Mouse (Mus musculus) cerebellum, adult 2 months (tissue): ENCODE measurements around the gene Ube2e2. TPM values are rescaled to one million over a fixed set of nuclear protein-coding genes. Genes with fewer than 3 reads are reported as not detected.
"Not testable (repeated sequence)": the region's sequence is repeated elsewhere in the genome, so short reads cannot be mapped to it uniquely, and the experiment has no call there.

Experiments used
- DNase-seq, 2 experiments: peaks; one replicate each; pipeline ENCODE4 v3.0.0; 2021
- H3K27ac ChIP-seq: fragments of 200-500 bp; 2 replicates; pipeline ENCODE4 v1.5.1; 2012; ENCODE audit warnings: low read length, control low read depth, inconsistent platforms; ENCODE audit not compliant: insufficient read depth
- H3K27me3 ChIP-seq: fragments of 200-500 bp; 2 replicates; pipeline ENCODE4 v1.6.1; 2012; ENCODE audit warnings: inconsistent platforms, mild to moderate bottlenecking, low read length, moderate library complexity; ENCODE audit not compliant: control insufficient read depth, insufficient read depth
- H3K4me1 ChIP-seq: fragments of 200-500 bp; 2 replicates; pipeline ENCODE4 v1.6.1; 2011; ENCODE audit warnings: low read length; ENCODE audit not compliant: control insufficient read depth, insufficient read depth
- H3K4me3 ChIP-seq: fragments of 200-500 bp; replicated peaks from 2 replicates; pipeline ENCODE3; 2011; ENCODE audit warnings: mild to moderate bottlenecking, low read depth, low read length, control low read depth; ENCODE audit not compliant: insufficient read depth
- CTCF ChIP-seq: fragments of 200-500 bp; IDR thresholded peaks from 2 replicates; pipeline ENCODE4 v1.5.1; 2011; ENCODE audit warnings: low read depth, mild to moderate bottlenecking, control low read depth, low read length, moderate library complexity, borderline replicate concordance; ENCODE audit not compliant: insufficient read depth
- POLR2A ChIP-seq: fragments of 200-500 bp; IDR thresholded peaks from 2 replicates; pipeline ENCODE4 v1.6.1; 2011; ENCODE audit warnings: low read length, control low read depth, borderline replicate concordance; ENCODE audit not compliant: insufficient read depth
- WGBS: fragments of 180-500 bp; shearing (Covaris S2); methylation state at CpG from one replicate; pipeline ENCODE4 v1.1.7; 2018; 5-methylcytosine and 5-hydroxymethylcytosine counted together
- polyA plus RNA-seq: library from polyadenylated mRNA; depleted of rRNA; stranded (reverse); fragments of >200 nt; gene quantifications from 2 replicates; pipeline ENCODE4 v1.2.3, GENCODE M21; 2012

The Ube2e2 gene
- polyA plus RNA-seq, 1 experiment, result 141 TPM

- no peak overlapping the region for H3K27ac ChIP-seq
- no peak for TF ChIP-seq POLR2A
- TF ChIP-seq CTCF, result no peak
- DNase-seq, result no peak
- H3K4me1 ChIP-seq, result peaks cover 6% of the 10 kb centered on the region; the same call in 1 of the 2 replicates
- H3K27me3 ChIP-seq, result no peaks in the 10 kb centered on the region
- 63% methylated on average over 2 of the region's 2 CpGs for WGBS
- no peak overlapping the region for H3K4me3 ChIP-seq
Observed at GRCm38 (mm10) chr14:18669301-18669935, 224.6 kb downstream of the Ube2e2 start.

GRCm38 (mm10) chr14:18668309-18668708 lies 225.8 kb downstream of the Ube2e2 start:
- not testable (repeated sequence) for H3K27me3 ChIP-seq, H3K4me1 ChIP-seq, H3K4me3 ChIP-seq, H3K27ac ChIP-seq
- DNase-seq, result peak in 1 of 2 experiments; percentile 31
- 79% methylated on average over 4 of the region's 4 CpGs for WGBS

- no peak overlapping the region for H3K4me3 ChIP-seq
- H3K27me3 ChIP-seq, result no peaks in the 10 kb centered on the region
- 96% methylated on average over 2 of the region's 2 CpGs for WGBS
- no peak overlapping the region for H3K27ac ChIP-seq
- peaks cover 6% of the 10 kb centered on the region; the same call in 1 of the 2 replicates for H3K4me1 ChIP-seq
- DNase-seq, result no peak
- TF ChIP-seq POLR2A, result no peak
- no peak for TF ChIP-seq CTCF
Observed at GRCm38 (mm10) chr14:18667755-18668154, 226.3 kb downstream of the Ube2e2 start.

GRCm38 (mm10) chr14:18666251-18666650 lies 227.8 kb downstream of the Ube2e2 start:
- 89% methylated on average over 1 of the region's 1 CpGs for WGBS
- no peak overlapping the region for H3K27ac ChIP-seq
- no peak overlapping the region for H3K4me3 ChIP-seq
- H3K27me3 ChIP-seq, result no peaks in the 10 kb centered on the region
- DNase-seq, result no peak
- no peak for TF ChIP-seq POLR2A
- no peak for TF ChIP-seq CTCF
- H3K4me1 ChIP-seq, result peaks cover 6% of the 10 kb centered on the region; the same call in 1 of the 2 replicates

GRCm38 (mm10) chr14:18665267-18666024 lies 228.6 kb downstream of the Ube2e2 start:
- no peaks in the 10 kb centered on the region for H3K27me3 ChIP-seq
- WGBS, result 71% methylated on average over 1 of the region's 1 CpGs
- TF ChIP-seq CTCF (no peak), POLR2A (no peak)

DNA sequence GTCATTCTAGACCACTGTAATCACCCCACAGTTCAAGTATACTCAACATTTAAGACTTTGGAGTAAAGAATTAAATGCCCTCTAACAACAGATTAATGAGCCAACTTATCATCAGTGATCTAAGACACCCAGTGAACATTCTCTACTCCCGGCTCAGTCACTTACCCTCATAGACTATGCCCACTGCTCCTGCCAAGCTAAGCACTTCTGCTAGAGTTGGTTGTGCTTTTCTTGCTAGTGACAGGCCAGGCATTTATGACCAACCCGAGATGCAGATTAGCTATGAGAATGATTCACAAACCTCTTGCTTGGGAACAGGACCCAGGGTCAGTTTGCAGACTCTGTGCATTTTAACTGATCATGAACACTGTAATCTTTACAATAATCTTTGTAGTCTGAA lies 230.4 kb downstream of the Ube2e2 start:
- 84% methylated on average over 2 of the region's 2 CpGs for WGBS
- no peak for DNase-seq
- Histone ChIP-seq H3K27me3 (no peaks in the 10 kb centered on the region), H3K4me1 (no peaks in the 10 kb centered on the region; the same call in 1 of the 2 replicates), H3K27ac (no peak overlapping the region), H3K4me3 (no peak overlapping the region)
- TF ChIP-seq POLR2A, result no peak
- no peak for TF ChIP-seq CTCF

More at GRCm38 (mm10) chr14:18665267-18666024, 228.6 kb downstream of the Ube2e2 start:
- peaks cover 6% of the 10 kb centered on the region; the same call in 1 of the 2 replicates for H3K4me1 ChIP-seq
- no peak overlapping the region for H3K4me3 ChIP-seq
- DNase-seq, result no peak
- H3K27ac ChIP-seq, result no peak overlapping the region

DNA sequence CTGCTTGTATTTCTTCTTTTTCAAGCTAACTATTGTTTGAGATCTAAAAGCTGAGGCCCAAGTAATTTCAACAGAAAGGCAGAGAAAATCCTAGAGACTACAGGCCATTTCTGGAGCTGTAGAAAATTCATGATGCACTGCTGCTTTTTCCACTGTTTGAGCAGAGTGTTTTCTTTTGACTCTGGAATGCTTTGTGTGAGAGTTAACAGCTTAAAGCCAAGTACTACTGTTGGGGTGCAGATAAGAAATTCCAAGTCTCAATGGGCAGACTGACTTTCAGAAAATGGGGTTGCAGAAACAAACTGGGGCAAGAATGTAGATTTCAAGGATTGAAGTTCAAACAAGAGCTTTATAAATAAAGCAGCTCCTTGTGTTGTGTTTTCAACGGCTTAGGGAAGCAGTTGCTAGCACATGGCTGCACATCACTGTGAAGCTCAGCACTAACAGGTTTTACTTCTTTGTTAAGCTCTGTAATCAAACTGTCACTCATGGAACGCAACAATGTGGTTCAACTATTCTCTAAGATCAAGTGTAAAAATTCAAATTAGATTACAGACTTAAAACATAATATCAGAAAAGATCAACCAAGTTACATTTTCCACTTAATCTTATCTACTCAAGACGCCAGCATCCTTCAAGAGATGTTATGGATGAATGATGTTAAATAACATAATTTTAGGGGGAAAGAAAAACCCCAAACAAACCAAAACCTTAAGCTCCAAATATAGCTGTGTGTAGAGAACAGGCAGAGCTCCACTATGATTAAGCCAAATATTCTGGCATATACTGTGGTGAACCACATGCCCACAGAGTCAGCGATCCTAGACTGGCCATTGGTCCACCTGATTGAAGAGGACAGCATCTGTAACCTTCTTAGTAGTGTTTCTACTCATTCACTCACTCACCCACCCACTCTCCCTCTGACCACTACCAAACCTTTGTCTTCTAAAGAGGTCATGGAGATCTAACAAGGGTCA lies 236.0 kb downstream of the Ube2e2 start:
- Histone ChIP-seq H3K4me3 (no peak overlapping the region), H3K27ac (no peak overlapping the region), H3K27me3 (no peaks in the 10 kb centered on the region), H3K4me1 (no peaks in the 10 kb centered on the region)
- no peak for TF ChIP-seq POLR2A
- no peak for DNase-seq
- 83% methylated on average over 4 of the region's 4 CpGs for WGBS
